Mouse (Mus musculus) large intestine, adult 2 months (tissue): ENCODE results near the gene Figla. TPM values are rescaled to one million over a fixed set of nuclear protein-coding genes. Genes with fewer than 3 reads are reported as not detected.
A peak's percentile ranks its signal among the peaks of the same experiment; 100 is the strongest.
"Not testable (repeated sequence)": the region's sequence is repeated elsewhere in the genome, so short reads cannot be mapped to it uniquely, and the experiment has no call there.

Experiments used
- DNase-seq: peaks from one replicate; pipeline ENCODE4 v3.0.0-alpha.2; 2012; ENCODE audit warnings: low read depth, low spot score
- WGBS: fragments of 180-500 bp; shearing (Covaris S2); methylation state at CpG from one replicate; pipeline ENCODE4 v1.1.7; 2018; 5-methylcytosine and 5-hydroxymethylcytosine counted together
- polyA plus RNA-seq: library from polyadenylated mRNA; depleted of rRNA; stranded (reverse); fragments of >200 nt; gene quantifications from 2 replicates; pipeline ENCODE4 v1.2.3, GENCODE M21; 2012; rRNA removed

Gene Figla
- not detected in 2 replicates for polyA plus RNA-seq

GRCm38 (mm10) chr6:86015871-86016270, at the start of gene Figla:
TSS of gene Figla (plus strand) at chr6:86016171.
- DNase-seq = no peak
- WGBS = 73% methylated on average over 9 of the region's 9 CpGs

GRCm38 (mm10) chr6:85966686-85967085, 49.3 kb upstream of the Figla start:
- no peak for DNase-seq

GRCm38 (mm10) chr6:85969889-85970288, 46.1 kb upstream of the Figla start:
- no peak for DNase-seq
- 47% methylated on average over 2 of the region's 2 CpGs for WGBS

More at GRCm38 (mm10) chr6:85966686-85967085, 49.3 kb upstream of the Figla start:
- 81% methylated on average over 4 of the region's 4 CpGs for WGBS

DNA sequence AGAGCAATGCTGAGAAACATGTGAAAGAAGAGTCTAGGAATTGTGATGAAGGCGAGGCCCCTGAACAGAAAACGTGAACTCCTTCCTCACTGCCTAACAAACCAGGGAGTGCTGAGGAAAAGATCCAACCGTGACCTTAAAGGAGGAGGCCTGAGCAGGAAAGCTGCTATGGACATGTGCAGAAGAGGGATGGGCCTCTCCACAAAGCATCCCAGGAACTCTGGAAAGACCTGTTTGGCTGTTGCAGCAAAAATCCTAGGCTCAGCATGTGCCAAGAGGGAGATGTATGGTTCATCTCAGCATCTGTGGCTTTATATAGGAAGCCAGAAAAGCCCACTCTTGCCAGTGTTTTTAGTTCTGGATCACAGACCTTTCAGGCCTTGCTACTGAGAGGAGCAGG, 43.3 kb upstream of the Figla start:
- DNase-seq = no peak
- WGBS = 54% methylated on average over 3 of the region's 3 CpGs

DNA sequence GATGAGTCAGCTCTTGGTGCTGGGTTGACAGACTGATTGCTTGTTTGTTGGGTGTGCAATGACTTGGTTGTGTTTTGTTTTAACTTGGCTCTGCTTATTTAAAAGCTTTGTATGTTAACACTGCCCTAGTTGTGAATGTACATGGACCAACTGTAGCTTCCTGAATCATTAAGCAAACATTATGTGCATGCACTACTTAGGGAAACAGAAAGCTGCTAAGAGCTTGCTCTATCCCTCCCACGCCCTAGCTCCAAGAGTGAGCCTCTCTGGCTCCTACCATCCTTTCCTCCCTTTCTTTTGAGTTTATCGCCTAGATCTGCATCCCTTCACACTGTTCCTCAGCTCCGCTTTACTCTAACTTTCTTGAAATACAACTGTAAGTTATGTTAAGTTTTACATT, 42.6 kb upstream of the Figla start:
- 54% methylated on average over 3 of the region's 3 CpGs for WGBS
- DNase-seq = no peak

DNA sequence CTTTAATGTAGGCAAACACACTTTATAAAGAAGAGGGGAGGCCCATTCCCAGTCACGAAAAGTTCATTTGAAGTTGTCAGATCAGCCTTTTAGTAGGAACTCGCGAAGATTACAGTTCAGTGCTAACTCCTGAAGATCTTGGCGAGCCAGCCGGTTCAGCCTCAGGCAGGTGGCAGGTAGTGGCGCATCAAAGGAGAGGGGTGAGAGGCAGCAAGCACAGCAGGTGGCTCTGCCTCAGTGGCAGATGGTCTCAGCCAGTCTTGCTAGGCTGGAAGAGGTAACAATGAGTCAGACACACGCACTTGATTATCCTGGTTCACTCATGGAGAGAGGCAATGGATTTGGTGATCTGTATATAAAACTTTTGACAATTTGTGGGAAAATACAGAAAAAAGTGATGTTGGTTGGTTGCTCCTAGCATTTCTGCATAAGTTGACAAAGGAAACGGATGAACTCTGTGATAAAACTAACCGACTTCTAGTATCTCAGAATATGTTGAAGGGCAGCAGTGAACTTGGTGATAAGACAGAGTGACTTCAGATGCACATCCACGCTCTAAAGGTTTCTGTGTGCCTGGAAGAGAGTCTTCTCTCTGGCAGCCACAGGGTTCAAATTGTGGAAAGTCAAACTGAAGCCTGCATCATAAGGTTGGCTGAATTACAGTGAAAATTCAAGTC, 40.9 kb upstream of the Figla start:
- no peak for DNase-seq

DNA sequence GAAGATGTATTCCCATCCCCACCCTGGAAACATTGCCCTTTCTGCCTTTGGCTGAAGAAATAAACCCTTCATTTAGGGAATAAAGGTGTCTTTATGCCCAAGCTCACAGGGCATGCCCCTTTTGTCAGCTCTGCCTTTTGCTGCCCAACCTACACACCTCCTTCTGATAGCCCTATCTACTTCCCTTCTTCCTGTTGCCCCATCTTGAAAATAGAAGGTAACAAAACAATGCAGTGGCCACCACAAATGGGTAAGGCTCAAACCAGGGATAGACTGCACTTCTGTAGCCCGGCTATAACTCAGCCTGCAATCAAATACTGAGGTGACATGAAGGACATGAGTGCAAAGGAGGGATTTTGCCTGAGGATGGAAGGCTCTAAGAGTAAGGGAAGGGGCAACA, 40.2 kb upstream of the Figla start:
- DNase-seq = no peak
- WGBS = 72% methylated on average over 1 of the region's 1 CpGs

More for the DNA sequence above, 40.9 kb upstream of the Figla start:
- WGBS = 76% methylated on average over 10 of the region's 10 CpGs

GRCm38 (mm10) chr6:85976242-85976641, 39.7 kb upstream of the Figla start:
- WGBS = 74% methylated on average over 5 of the region's 5 CpGs
- DNase-seq = no peak

DNA sequence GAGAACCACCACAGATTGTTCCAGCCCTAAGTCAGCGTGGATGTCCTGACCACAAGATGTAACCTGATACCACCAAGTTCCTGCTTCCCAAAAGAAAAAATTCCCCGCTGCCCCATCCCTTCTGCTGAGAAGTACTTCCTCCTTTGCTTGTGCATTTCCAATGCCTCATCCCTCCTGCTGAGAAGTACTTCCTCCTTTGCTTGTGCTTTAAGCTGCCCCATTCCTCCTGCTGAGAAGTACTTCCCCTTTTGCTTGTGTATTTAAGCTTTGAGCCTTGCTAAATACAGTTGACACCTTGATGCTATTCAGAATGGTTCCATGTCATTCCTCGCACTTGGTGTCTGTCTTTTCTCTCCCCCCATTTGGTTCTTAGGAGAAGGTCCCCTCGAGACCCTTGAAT, 37.2 kb upstream of the Figla start:
- DNase-seq = not testable (repeated sequence)
- 78% methylated on average over 4 of the region's 4 CpGs for WGBS

GRCm38 (mm10) chr6:85984351-85984750, 31.6 kb upstream of the Figla start:
- no peak for DNase-seq
- WGBS = 79% methylated on average over 8 of the region's 8 CpGs

DNA sequence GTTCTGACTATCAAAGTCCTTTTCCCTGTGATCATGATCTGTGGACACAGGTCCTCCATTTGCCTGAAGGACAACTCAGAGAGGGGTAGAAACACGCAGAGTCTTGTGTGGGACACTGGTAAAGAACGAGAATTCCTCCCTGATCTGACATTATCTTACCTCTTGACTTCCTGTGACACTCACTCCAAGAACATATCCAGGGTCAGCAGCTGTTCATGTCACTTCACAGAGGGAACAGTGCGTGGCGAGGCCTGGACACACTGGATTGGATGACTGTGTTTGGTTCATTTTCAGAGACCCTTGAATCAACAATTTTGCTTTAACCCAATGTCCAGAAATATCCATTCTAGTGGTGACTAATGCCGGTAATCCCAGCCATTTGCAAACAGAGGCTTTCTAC, 26.4 kb upstream of the Figla start:
- DNase-seq = not testable (repeated sequence)
- WGBS = 74% methylated on average over 5 of the region's 5 CpGs

- DNase-seq = not testable (repeated sequence)
- 80% methylated on average over 5 of the region's 5 CpGs for WGBS
These were observed 25.2 kb upstream of the Figla start for GRCm38 (mm10) chr6:85990774-85991173.

DNA sequence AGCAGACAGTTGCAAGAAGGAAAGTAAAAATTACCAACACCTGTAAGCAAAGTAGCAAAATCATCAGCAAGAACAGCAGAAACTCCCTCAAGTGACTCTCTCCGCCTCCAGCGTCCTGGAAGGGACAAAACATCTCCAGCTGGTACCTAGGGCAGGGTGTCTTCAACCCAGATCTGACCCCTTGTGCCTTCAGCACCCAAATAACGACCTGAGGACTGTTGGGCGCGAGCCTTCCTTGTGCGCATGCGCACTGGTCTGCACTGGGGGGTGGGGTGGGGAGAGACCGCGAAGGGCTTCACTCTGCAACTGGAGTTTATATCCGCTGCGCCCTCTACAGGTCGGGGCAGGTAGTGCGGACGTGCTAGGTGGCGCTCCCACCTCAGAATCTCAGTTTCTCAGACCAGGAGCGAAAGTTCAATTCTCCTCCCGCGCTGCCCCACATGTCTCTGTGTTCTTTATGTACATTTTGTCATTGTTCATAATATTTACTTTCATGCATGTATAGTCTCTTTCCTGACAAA, 12.5 kb upstream of the Figla start:
- no peak for DNase-seq
- WGBS = 78% methylated on average over 18 of the region's 18 CpGs

DNA sequence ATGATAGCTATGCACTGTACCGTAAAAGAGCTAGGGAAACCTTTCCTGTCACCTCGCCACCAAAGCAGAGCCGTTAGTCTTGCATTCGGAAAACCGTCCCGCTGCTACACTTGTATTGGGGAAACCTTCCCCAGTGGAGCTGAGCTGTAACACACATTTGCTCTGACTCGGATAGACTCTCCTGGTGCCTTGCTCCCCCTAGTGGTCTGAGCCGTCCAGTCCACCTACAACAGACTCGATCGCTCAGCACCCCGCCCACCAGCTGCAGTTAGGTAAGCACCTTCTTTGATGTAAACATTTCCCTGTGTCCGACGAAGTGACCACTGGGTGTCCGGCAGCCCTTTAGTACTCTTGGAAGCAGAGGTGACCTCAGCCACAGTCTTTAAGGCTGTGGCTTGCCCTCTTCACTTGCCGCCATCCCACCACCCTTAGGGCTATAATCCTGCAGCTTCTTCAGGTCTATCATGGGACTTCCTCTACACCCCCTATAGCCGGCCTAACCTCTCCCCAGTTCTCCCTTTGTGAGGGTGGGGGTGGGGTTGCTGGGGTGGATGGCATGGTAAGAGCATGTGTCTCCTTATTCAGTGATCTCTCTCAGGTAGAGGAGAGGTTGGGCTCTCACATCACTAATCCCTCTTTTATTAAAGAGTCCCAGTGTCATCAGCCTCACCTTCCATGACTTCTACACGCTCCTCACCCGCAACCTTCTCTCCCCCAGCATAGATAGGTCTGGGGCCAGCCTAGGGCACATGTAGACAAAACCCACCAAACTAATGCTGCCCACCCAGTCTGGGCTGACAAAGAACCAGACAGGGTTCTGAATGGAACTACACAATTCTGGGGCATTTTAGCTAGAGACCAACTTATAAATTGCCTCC, 11.5 kb upstream of the Figla start:
- DNase-seq = peak; percentile 37
- WGBS = 11% methylated on average over 18 of the region's 18 CpGs

DNA sequence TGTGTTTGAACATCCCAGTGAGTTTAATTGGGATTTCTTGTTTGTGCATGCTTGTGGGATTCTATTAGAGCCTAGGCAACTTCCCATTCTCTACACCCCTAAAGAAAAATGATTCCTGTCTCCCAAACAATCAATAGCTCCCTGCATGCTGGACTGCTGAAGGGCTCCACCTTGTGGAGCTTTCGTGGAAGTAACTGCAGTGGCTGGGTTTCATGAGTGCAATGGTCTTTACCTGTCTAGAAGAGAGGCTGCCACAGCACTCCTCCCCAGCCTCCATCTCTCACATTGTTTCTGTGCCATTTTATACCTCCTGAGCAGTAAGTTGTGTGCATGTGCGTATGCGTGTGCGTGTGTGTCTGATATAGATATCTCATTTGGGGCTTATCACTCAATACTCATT, 6.0 kb upstream of the Figla start:
- DNase-seq = peak; percentile 28
- 40% methylated on average over 4 of the region's 4 CpGs for WGBS

DNA sequence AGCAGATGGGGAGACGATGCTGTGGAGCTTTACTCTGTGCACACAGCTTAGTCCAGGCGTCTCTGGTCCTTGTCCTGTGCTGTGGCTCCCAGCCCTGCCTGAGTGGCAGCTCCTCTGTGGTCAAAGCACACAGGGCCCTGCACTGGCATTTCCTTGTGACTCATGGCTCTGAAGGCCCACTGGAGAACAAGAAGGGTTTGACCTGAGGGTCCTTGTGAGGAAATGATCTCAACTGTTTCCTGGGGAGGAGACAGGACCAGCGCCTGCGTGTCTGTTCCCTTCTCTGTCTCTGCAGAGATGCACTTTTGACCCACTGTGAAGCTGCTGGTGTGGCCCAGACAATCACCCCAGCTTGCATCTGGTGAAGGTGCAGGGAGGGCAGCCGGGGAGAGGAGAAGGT, 1.2 kb upstream of the Figla start:
- not testable (repeated sequence) for DNase-seq
- 53% methylated on average over 5 of the region's 5 CpGs for WGBS

- no peak for DNase-seq
- 79% methylated on average over 23 of the region's 23 CpGs for WGBS
These were observed 901 bp downstream of the Figla start for GRCm38 (mm10) chr6:86016793-86017350.

GRCm38 (mm10) chr6:86019415-86020237, 3.7 kb downstream of the Figla start:
- 44% methylated on average over 4 of the region's 4 CpGs for WGBS
- DNase-seq = no peak

GRCm38 (mm10) chr6:86020948-86021347, 5.0 kb downstream of the Figla start:
- 35% methylated on average over 3 of the region's 3 CpGs for WGBS
- DNase-seq = peak; percentile 13
